Mouse (Mus musculus) hindbrain, embryonic 11.5 days (tissue): ENCODE data around the gene Cd36. TPM values are rescaled to one million over a fixed set of nuclear protein-coding genes. Genes with fewer than 3 reads are reported as not detected.
"Not testable (repeated sequence)": the region's sequence is repeated elsewhere in the genome, so short reads cannot be mapped to it uniquely, and the experiment has no call there.

Experiments used
- ATAC-seq: fragments of 200-750 bp; cut with Nextera tagmentation; 2 replicates; pipeline ENCODE4 v1.8.0; 2017; ENCODE audit warnings: mild to moderate bottlenecking, moderate TSS enrichment, moderate library complexity; ENCODE audit not compliant: low FRiP score
- DNase-seq: peaks from one replicate; pipeline ENCODE4 v3.0.0-alpha.2; 2015; ENCODE audit warnings: low spot score
- H3K27ac ChIP-seq: fragments of 300-500 bp; sonication (generic); 2 replicates; pipeline ENCODE4 v1.5.1; 2014; ENCODE audit warnings: mild to moderate bottlenecking, low read depth, low read length
- H3K27me3 ChIP-seq: fragments of 300-500 bp; sonication (generic); 2 replicates; pipeline ENCODE4 v1.6.1; 2014; ENCODE audit warnings: mild to moderate bottlenecking, low read length, moderate library complexity, mixed read lengths; ENCODE audit not compliant: control insufficient read depth, insufficient read depth
- H3K36me3 ChIP-seq: fragments of 300-500 bp; sonication (generic); 2 replicates; pipeline ENCODE4 v1.6.1; 2014; ENCODE audit warnings: mild to moderate bottlenecking, low read length, moderate library complexity, mixed read lengths; ENCODE audit not compliant: control insufficient read depth, insufficient read depth
- H3K4me1 ChIP-seq: fragments of 300-500 bp; sonication (generic); replicated peaks from 2 replicates; pipeline ENCODE4 v1.6.1; 2014; ENCODE audit warnings: low read length, mixed read lengths; ENCODE audit not compliant: control insufficient read depth, insufficient read depth
- H3K4me2 ChIP-seq: fragments of 300-500 bp; sonication (generic); replicated peaks from 2 replicates; pipeline ENCODE4 v1.6.1; 2014; ENCODE audit warnings: mild to moderate bottlenecking, low read depth, low read length
- H3K4me3 ChIP-seq: fragments of 300-500 bp; sonication (generic); 2 replicates; pipeline ENCODE4 v1.5.1; 2014; ENCODE audit warnings: low read depth, low read length
- H3K9ac ChIP-seq: fragments of 300-500 bp; sonication (generic); 2 replicates; pipeline ENCODE4 v1.6.1; 2014; ENCODE audit warnings: low read depth, low read length
- H3K9me3 ChIP-seq: fragments of 300-500 bp; sonication (generic); 2 replicates; pipeline ENCODE4 v1.6.1; 2016; ENCODE audit warnings: low read length; ENCODE audit not compliant: control insufficient read depth
- WGBS: fragments of 180-500 bp; shearing (Covaris S2); extraction: QIAGEN DNeasy Blood & Tissue Kit; methylation state at CpG from one replicate; pipeline ENCODE4 v1.1.7; 2014; 5-methylcytosine and 5-hydroxymethylcytosine counted together
- polyA plus RNA-seq: library from polyadenylated mRNA; unstranded; fragments of >200 nt; fragmentation: Nextera tagmentation; extraction: Ambion mirVana; gene quantifications from 2 replicates; pipeline ENCODE4 v1.2.1, GENCODE M21; 2014

Cd36 gene
- polyA plus RNA-seq, 1 experiment from 2014 or later, result 2.2 TPM

DNA sequence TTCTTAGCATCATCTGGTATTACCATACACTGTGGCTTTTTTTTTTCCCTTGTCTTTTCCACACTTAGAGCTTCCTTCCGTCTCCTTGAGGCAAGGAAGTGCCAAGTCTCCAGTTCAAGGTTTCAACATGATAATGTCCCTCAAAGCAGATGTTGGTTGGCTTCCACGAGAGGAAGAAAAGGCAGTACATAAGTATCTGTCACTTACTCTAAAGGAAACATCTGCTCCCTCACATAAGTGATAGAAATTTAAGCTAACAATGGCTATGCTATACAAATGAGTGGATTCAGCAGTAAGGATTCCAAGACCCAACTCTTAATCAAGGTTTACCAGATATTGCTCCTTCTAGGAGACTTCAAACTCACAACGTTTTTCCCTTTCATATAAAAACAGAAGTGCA, 10.3 kb upstream of the Cd36 start:
- Histone ChIP-seq H3K4me1 (no peaks in the 10 kb centered on the region), H3K27ac (no peak overlapping the region), H3K4me3 (no peak overlapping the region), H3K27me3 (no peaks in the 10 kb centered on the region), H3K9ac (no peak overlapping the region), H3K4me2 (no peak overlapping the region), H3K36me3 (no peaks in the 10 kb centered on the region), H3K9me3 (no peaks in the 10 kb centered on the region)
- 72% methylated on average over 3 of the region's 3 CpGs for WGBS
- ATAC-seq (no peak), DNase-seq (no peak)

DNA sequence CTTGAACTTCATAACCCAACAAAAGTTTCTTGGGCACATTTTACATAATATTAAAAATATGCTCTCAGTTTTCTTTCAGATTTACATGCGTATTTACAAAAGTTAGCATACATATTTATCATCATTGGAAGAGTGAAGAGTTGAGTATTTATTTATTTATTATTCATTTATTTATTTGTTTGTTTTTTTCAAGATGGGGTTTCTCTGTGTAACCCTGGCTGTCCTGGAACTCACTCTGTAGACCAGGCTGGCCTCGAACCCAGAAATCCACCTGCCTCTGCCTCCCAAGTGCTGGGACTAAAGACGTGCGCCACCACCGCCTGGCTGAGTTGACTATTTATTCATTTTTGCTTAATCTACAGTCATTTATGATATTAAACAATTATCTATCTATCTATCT, 9.0 kb upstream of the Cd36 start:
- not testable (repeated sequence) for H3K4me3 ChIP-seq, H3K4me1 ChIP-seq, ATAC-seq, H3K9ac ChIP-seq, H3K36me3 ChIP-seq, H3K4me2 ChIP-seq, H3K27me3 ChIP-seq, H3K9me3 ChIP-seq, H3K27ac ChIP-seq, DNase-seq
- WGBS, result 93% methylated on average over 5 of the region's 5 CpGs

DNA sequence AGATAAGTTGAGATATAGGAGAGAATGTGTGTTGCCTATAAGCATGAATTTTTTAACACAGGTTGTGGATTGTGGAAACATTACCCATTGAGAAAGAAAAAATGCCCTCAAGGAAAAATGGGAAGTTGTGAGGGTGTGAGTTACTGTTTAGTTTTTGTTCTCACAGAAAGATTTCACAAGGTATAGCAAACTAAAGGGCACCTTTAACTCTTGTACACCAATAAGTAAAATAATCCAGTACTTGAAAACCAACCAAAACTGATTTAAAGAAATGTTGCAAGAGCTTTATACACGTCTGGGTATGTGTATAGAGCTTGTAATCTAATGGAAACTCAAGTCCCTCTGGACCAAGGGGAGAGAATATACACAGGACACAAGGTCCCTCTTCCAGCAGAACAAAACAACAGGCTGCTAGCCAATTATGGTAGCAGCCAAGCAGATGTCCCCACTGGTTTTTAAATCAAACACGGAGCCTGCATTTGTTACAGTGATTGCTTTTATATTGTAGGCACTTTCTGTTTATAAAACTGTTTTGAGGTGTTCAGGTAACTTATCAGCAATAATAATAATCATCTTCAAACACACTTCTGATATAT, 5.1 kb upstream of the Cd36 start:
- no peaks in the 10 kb centered on the region for H3K27me3 ChIP-seq
- ATAC-seq (no peak), DNase-seq (no peak)
- H3K4me3 ChIP-seq, result no peak overlapping the region
- no peaks in the 10 kb centered on the region for H3K36me3 ChIP-seq
- no peak overlapping the region for H3K27ac ChIP-seq
- no peak overlapping the region for H3K4me2 ChIP-seq
- H3K9me3 ChIP-seq, result no peaks in the 10 kb centered on the region
- 74% methylated on average over 2 of the region's 2 CpGs for WGBS
- H3K4me1 ChIP-seq, result no peaks in the 10 kb centered on the region
- no peak overlapping the region for H3K9ac ChIP-seq

DNA sequence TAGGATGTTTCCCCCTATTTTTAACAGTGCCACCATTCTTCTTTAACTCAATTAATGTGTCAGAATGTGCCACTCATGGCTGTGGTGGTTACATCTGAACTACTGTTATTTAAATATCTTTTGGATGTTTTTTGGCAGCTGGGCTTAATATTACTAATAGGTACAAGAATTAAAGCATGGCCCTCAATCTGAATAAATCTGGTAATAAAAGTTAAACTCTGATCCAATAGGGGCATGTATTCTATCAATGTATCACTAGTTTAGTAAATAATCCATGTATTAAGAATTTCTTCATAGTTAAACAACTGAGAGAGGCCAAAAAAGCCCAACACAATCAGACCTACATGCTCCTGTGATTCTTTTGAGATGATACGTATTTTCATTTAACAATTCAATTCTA, 690 bp upstream of the Cd36 start:
- DNase-seq (no peak), ATAC-seq (no peak)
- Histone ChIP-seq H3K27me3 (no peaks in the 10 kb centered on the region), H3K4me2 (no peak overlapping the region), H3K4me3 (no peak overlapping the region), H3K36me3 (no peaks in the 10 kb centered on the region), H3K27ac (no peak overlapping the region), H3K9ac (no peak overlapping the region), H3K4me1 (no peaks in the 10 kb centered on the region), H3K9me3 (no peaks in the 10 kb centered on the region)
- 74% methylated on average over 1 of the region's 1 CpGs for WGBS

DNA sequence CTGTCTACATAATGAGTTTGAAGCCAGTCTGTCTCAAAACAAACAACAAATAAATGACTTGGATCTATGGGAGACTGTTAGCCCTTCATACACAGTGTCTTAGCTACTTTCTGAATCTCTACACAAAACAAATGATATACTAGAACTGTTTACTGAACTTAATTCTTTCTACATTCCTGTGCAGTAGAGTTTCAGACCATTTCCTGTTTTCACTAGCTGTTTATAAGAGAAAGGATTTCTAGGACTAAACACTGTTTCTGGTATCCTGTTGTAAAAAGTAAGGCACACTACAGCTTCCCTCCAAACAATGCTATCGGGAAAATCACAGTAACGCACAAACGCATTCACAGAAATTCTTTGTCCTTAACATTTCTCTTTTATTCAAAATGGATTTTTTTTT, 2.2 kb downstream of the Cd36 start:
- 85% methylated on average over 3 of the region's 3 CpGs for WGBS
- H3K4me3 ChIP-seq, result no peak overlapping the region
- no peak overlapping the region for H3K9ac ChIP-seq
- DNase-seq (no peak), ATAC-seq (no peak)
- H3K9me3 ChIP-seq, result no peaks in the 10 kb centered on the region
- H3K27me3 ChIP-seq, result no peaks in the 10 kb centered on the region
- H3K36me3 ChIP-seq, result no peaks in the 10 kb centered on the region
- H3K4me2 ChIP-seq, result no peak overlapping the region
- no peaks in the 10 kb centered on the region for H3K4me1 ChIP-seq
- no peak overlapping the region for H3K27ac ChIP-seq

DNA sequence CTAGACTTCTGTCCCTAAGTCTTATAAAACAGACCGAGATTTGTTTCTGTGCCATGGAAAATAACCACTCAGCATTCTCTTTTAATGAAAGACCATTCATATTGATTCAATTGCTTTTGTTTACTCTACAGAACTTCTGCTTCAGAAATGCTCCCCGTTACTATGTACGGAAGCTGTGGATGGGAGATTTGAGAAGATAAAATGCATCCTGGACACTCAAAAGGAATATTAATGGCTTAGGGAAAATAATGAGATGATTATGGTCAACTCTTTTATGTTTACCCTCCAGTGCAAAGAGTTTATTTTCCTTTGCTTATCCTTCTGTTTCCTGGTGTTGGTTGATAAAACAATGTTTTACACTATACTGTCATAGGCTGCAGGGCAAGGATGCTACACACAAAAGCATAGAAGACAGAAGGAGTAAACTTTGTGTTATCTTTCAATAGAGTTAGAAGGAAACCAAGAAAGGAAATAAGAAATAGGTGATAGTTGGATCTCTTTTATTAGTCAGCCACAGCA, 5.2 kb downstream of the Cd36 start:
- no peaks in the 10 kb centered on the region for H3K9me3 ChIP-seq
- H3K36me3 ChIP-seq, result no peaks in the 10 kb centered on the region
- H3K27me3 ChIP-seq, result no peaks in the 10 kb centered on the region
- H3K27ac ChIP-seq, result no peak overlapping the region
- no peak overlapping the region for H3K9ac ChIP-seq
- no peak overlapping the region for H3K4me3 ChIP-seq
- 77% methylated on average over 3 of the region's 3 CpGs for WGBS
- no peak overlapping the region for H3K4me2 ChIP-seq
- no peak for DNase-seq
- ATAC-seq, result no peak
- no peaks in the 10 kb centered on the region for H3K4me1 ChIP-seq

DNA sequence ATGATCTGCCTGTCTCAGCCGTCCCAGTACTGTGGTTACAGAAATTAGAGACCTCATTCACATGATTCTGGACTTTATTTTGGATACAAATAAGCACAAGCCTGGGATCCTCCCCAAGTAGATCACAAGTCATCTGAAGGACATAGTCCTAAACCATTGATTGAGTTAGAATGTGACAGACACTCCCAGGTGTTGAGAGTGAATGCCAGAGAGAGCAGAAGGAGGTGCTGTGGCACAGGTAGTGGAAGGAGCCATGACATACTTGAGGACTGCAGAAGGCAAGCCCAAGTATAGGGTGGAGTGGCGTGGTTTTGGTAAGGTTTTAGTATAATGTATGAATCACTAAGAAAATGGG, 7.1 kb downstream of the Cd36 start:
- Histone ChIP-seq H3K9me3 (no peaks in the 10 kb centered on the region), H3K27me3 (no peaks in the 10 kb centered on the region), H3K9ac (no peak overlapping the region), H3K4me1 (no peaks in the 10 kb centered on the region), H3K4me3 (no peak overlapping the region), H3K36me3 (no peaks in the 10 kb centered on the region), H3K4me2 (no peak overlapping the region), H3K27ac (no peak overlapping the region)
- DNase-seq (no peak), ATAC-seq (no peak)
- WGBS, result 86% methylated on average over 2 of the region's 2 CpGs

DNA sequence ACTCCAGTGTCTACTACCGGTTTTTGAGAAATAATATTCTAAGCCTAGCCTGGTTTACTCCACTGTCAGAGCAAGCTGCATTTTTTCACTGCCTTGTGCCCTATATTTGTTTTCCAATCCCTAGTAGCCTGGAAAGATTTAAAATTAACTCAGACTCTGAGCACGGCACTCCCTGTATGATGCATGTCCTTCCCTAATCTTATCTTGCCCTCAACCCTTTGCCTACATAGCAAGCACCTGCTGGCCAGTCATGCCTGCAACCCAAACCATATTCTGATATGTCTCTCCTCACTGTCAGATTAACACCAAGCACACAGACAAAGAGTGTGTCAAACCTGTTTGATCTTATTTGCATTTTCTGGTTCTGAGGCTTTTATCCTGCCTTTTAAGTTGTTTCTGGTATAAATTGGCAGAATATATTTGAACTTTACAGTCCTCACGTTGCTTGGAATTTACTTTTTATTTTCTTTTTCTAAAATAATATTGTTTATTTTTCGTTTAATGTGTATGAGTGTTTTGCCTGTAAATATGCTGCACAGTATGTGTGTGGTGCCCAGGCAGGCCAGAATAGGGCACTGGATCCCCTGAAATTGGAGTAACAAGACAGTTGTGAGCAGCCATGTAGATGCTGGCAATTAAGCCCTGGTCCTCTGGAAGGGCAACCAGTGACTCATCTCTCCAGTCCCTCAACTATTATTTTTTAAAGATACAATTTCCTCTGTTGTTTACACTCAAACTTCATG, 7.6 kb downstream of the Cd36 start:
- no peaks in the 10 kb centered on the region for H3K9me3 ChIP-seq
- H3K9ac ChIP-seq, result no peak overlapping the region
- H3K4me1 ChIP-seq, result no peaks in the 10 kb centered on the region
- H3K36me3 ChIP-seq, result no peaks in the 10 kb centered on the region
- H3K27ac ChIP-seq, result no peak overlapping the region
- WGBS, result 84% methylated on average over 4 of the region's 4 CpGs
- no peak overlapping the region for H3K4me3 ChIP-seq
- no peak overlapping the region for H3K4me2 ChIP-seq
- DNase-seq, result no peak
- no peaks in the 10 kb centered on the region for H3K27me3 ChIP-seq
- no peak for ATAC-seq

DNA sequence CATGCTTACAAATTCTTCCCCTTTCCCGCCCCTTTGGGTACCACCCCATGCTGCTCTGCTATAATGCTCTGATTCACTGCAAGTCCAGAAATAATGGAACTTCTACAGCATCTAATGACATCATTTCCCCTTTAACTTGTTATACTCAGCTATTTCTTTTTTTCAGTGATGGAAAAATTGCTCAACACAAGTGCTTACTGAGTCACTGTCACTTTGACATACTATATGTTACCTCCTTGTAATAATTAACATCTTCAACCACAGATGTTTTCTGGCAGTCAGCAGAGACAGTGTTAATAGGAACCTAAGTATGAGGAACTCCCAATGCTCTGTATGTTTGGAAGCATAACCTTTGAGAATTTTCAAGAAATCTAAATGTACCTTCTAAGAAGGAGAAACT, 8.7 kb downstream of the Cd36 start:
- 67% methylated on average over 1 of the region's 1 CpGs for WGBS
- Histone ChIP-seq H3K9me3 (no peaks in the 10 kb centered on the region), H3K4me2 (no peak overlapping the region), H3K27me3 (no peaks in the 10 kb centered on the region), H3K36me3 (no peaks in the 10 kb centered on the region), H3K9ac (no peak overlapping the region), H3K27ac (no peak overlapping the region), H3K4me3 (no peak overlapping the region), H3K4me1 (no peaks in the 10 kb centered on the region)
- DNase-seq (no peak), ATAC-seq (no peak)
